ENCODE assay signal across 11 mouse cellular contexts in the genomic region with DNA sequence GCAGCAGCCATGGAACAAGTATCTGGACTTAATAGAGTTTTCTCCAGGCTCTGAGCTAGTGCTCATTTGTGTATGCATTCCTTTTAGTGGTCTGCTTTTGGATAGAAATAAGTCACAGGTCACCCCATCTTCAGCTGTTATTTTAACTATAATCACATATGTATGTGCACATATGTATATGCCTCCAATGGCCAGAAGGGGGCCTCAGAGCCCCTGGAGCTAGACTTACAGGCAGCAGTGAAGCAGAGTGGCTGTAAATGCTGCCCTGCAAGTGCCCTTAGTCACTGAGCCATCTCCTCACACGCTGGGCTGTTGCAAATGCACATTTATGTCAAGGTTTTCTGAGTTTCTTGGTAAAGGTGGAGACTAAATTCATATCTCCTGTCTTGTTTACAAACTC.
DNase-seq lines count a peak whose midpoint lies in the region; ATAC-seq and TF ChIP-seq lines count a peak whose summit lies in the region.
"Had no signal": no experiment of that assay in that cellular context is flagged by ENCODE, and none has a peak within 500 bp of the region (broad histone marks: within the 10 kb centered on the region; RNA-seq: fewer than 3 reads in every experiment).

No protein-coding gene starts in this region.

- no peak overlapping the region for H3K4me2 ChIP-seq in hindbrain, embryonic 11.5 days (replicated peaks; ENCODE audit: low read depth, low read length)
- no peak overlapping the region for H3K4me2 ChIP-seq in hindbrain, embryonic 16.5 days (ENCODE audit: low read length)
- no peak overlapping the region for H3K4me2 ChIP-seq in lung, postnatal 0 days (replicated peaks; ENCODE audit: low read depth, low read length)
- H3K4me2 ChIP-seq: hindbrain, embryonic 15.5 days; liver, embryonic 13.5 days; stomach, embryonic 15.5 days had no signal

- H3K36me3 ChIP-seq in hindbrain, embryonic 11.5 days (ENCODE audit: control insufficient read depth, insufficient read depth, low read length), result no peaks in the 10 kb centered on the region
- peaks cover 26% of the 10 kb centered on the region for H3K36me3 ChIP-seq in hindbrain, embryonic 16.5 days (ENCODE audit: control insufficient read depth, insufficient read depth, low read length)
- H3K36me3 ChIP-seq in lung, postnatal 0 days (ENCODE audit: insufficient read depth, low read length), result peaks cover 50% of the 10 kb centered on the region
- H3K36me3 ChIP-seq in hindbrain, embryonic 10.5 days, result peaks cover 99% of the 10 kb centered on the region

- no peak for ATAC-seq in hindbrain, embryonic 11.5 days (ENCODE audit: low FRiP score)
- no peak for ATAC-seq in hindbrain, embryonic 16.5 days
- ATAC-seq in lung, postnatal 0 days, result no peak

- H3K4me1 ChIP-seq in hindbrain, embryonic 11.5 days (replicated peaks; ENCODE audit: control insufficient read depth, insufficient read depth, low read length), result no peaks in the 10 kb centered on the region
- H3K4me1 ChIP-seq in hindbrain, embryonic 16.5 days (ENCODE audit: control insufficient read depth, insufficient read depth, low read depth, low read length), result no peaks in the 10 kb centered on the region
- H3K4me1 ChIP-seq in lung, postnatal 0 days (ENCODE audit: insufficient read depth, low read depth, low read length), result no peaks in the 10 kb centered on the region
- H3K4me1 ChIP-seq in hindbrain, embryonic 10.5 days (replicated peaks), result no peaks in the 10 kb centered on the region
- H3K4me1 ChIP-seq: hindbrain, embryonic 15.5 days; liver, embryonic 13.5 days; stomach, embryonic 15.5 days had no signal

- H3K4me3 ChIP-seq in hindbrain, embryonic 11.5 days (ENCODE audit: low read depth, low read length), result no peak overlapping the region
- H3K4me3 ChIP-seq in hindbrain, embryonic 16.5 days (ENCODE audit: low read length), result no peak overlapping the region
- H3K4me3 ChIP-seq in lung, postnatal 0 days (ENCODE audit: low read depth, low read length), result no peak overlapping the region
- no peak overlapping the region for H3K4me3 ChIP-seq in hindbrain, embryonic 10.5 days
- H3K4me3 ChIP-seq: hindbrain, embryonic 15.5 days; liver, embryonic 13.5 days; stomach, embryonic 15.5 days had no signal

- H3K27ac ChIP-seq in hindbrain, embryonic 11.5 days (ENCODE audit: low read depth, low read length), result no peak overlapping the region
- no peak overlapping the region for H3K27ac ChIP-seq in hindbrain, embryonic 16.5 days (ENCODE audit: low read depth, low read length)
- H3K27ac ChIP-seq in lung, postnatal 0 days (ENCODE audit: low read length), result no peak overlapping the region
- H3K27ac ChIP-seq in hindbrain, embryonic 10.5 days, result no peak overlapping the region
- H3K27ac ChIP-seq: hindbrain, embryonic 15.5 days; liver, embryonic 13.5 days; stomach, embryonic 15.5 days had no signal

- H3K27me3 ChIP-seq in hindbrain, embryonic 11.5 days (ENCODE audit: control insufficient read depth, insufficient read depth, low read length), result no peaks in the 10 kb centered on the region; the same call in none of the 2 replicates
- no peaks in the 10 kb centered on the region for H3K27me3 ChIP-seq in hindbrain, embryonic 16.5 days (replicated peaks; ENCODE audit: control insufficient read depth, insufficient read depth, low read length)
- no peaks in the 10 kb centered on the region for H3K27me3 ChIP-seq in lung, postnatal 0 days (replicated peaks; ENCODE audit: insufficient read depth, low read length)
- peaks cover 31% of the 10 kb centered on the region for H3K27me3 ChIP-seq in hindbrain, embryonic 10.5 days (ENCODE audit: insufficient read depth, poor library complexity, severe bottlenecking)
- H3K27me3 ChIP-seq: hindbrain, embryonic 15.5 days; stomach, embryonic 15.5 days had no signal

- DNase-seq in hindbrain, embryonic 11.5 days (ENCODE audit: low spot score), result peak; percentile 35
- peak; percentile 26 for DNase-seq in lung, postnatal 0 days (ENCODE audit: low spot score)
- DNase-seq in lung, postnatal 36 days, result no peak
- peak; percentile 27 for DNase-seq in MEL-GATA-1-ER (ENCODE audit: extremely low read depth, low read depth)
- peak; percentile 53 for DNase-seq in retina, embryonic 14.5 days (ENCODE audit: low spot score)
- DNase-seq in right cerebral cortex, adult 2 months (ENCODE audit: low spot score in 2 of 2), result no peak
- no peak for DNase-seq in hindbrain, embryonic 10.5 days (ENCODE audit: low spot score)
- DNase-seq: liver, embryonic 13.5 days had no signal

- TF ChIP-seq EP300 in lung, postnatal 0 days (IDR thresholded peaks at IDR 0.05), result no peak

- no peak overlapping the region for H3K9ac ChIP-seq in hindbrain, embryonic 11.5 days (ENCODE audit: low read depth, low read length)
- H3K9ac ChIP-seq in hindbrain, embryonic 16.5 days (ENCODE audit: low read depth, low read length), result no peak overlapping the region
- no peak overlapping the region for H3K9ac ChIP-seq in lung, postnatal 0 days (replicated peaks; ENCODE audit: low read depth)
- H3K9ac ChIP-seq: hindbrain, embryonic 15.5 days; liver, embryonic 13.5 days; stomach, embryonic 15.5 days had no signal

- WGBS in hindbrain, embryonic 11.5 days, result 81% methylated on average over 1 of the region's 1 CpGs
- WGBS in hindbrain, embryonic 16.5 days, result 94% methylated on average over 1 of the region's 1 CpGs
- WGBS in lung, postnatal 0 days, result 88% methylated on average over 1 of the region's 1 CpGs
- WGBS in hindbrain, embryonic 10.5 days, result 90% methylated on average over 1 of the region's 1 CpGs

- H3K9me3 ChIP-seq in hindbrain, embryonic 11.5 days (ENCODE audit: control insufficient read depth, low read length), result no peaks in the 10 kb centered on the region
- H3K9me3 ChIP-seq in hindbrain, embryonic 16.5 days (ENCODE audit: control insufficient read depth, low read length), result no peaks in the 10 kb centered on the region
- no peaks in the 10 kb centered on the region for H3K9me3 ChIP-seq in lung, postnatal 0 days (ENCODE audit: low read length)
- H3K9me3 ChIP-seq in hindbrain, embryonic 10.5 days, result no peaks in the 10 kb centered on the region
- H3K9me3 ChIP-seq: hindbrain, embryonic 15.5 days; liver, embryonic 13.5 days; stomach, embryonic 15.5 days had no signal

- TF ChIP-seq CTCF in lung, postnatal 0 days (IDR thresholded peaks at IDR 0.05), result peak; percentile 62

Comparison
In these comparisons a context has a peak if more than half of its experiments do, and no peak if none do; other contexts are left out.
1. DNase-seq: peak in hindbrain, embryonic 11.5 days (single experiment), lung, postnatal 0 days (single experiment), MEL-GATA-1-ER (single experiment) and retina, embryonic 14.5 days (single experiment); none in lung, postnatal 36 days (single experiment), right cerebral cortex, adult 2 months (0 of 2) and hindbrain, embryonic 10.5 days (single experiment).